Mouse (Mus musculus) lung, postnatal 0 days (tissue): ENCODE data around the gene Gal3st4. TPM values are rescaled to one million over a fixed set of nuclear protein-coding genes. Genes with fewer than 3 reads are reported as not detected.
"Not testable (repeated sequence)": the region's sequence is repeated elsewhere in the genome, so short reads cannot be mapped to it uniquely, and the experiment has no call there.

Experiments used
- ATAC-seq: fragments of 200-750 bp; cut with Nextera tagmentation; 2 replicates; pipeline ENCODE4 v1.8.0; 2017; ENCODE audit warnings: moderate library complexity
- DNase-seq: peaks from one replicate; pipeline ENCODE4 v3.0.0-alpha.2; 2016; ENCODE audit warnings: low spot score
- H3K27ac ChIP-seq: fragments of 300-500 bp; sonication (generic); 2 replicates; pipeline ENCODE4 v1.5.1; 2014; ENCODE audit warnings: antibody characterized with exemption, mild to moderate bottlenecking, low read length, mixed read lengths
- H3K27me3 ChIP-seq: fragments of 300-500 bp; sonication (generic); replicated peaks from 2 replicates; pipeline ENCODE4 v1.6.1; 2014; ENCODE audit warnings: low read length, mixed read lengths; ENCODE audit not compliant: insufficient read depth
- H3K36me3 ChIP-seq: fragments of 300-500 bp; sonication (generic); 2 replicates; pipeline ENCODE4 v1.6.1; 2014; ENCODE audit warnings: low read length, mixed read lengths; ENCODE audit not compliant: insufficient read depth
- H3K4me1 ChIP-seq: fragments of 300-500 bp; sonication (generic); 2 replicates; pipeline ENCODE4 v1.6.1; 2014; ENCODE audit warnings: antibody characterized with exemption, low read depth, low read length, mixed read lengths; ENCODE audit not compliant: insufficient read depth
- H3K4me2 ChIP-seq: fragments of 300-500 bp; sonication (generic); replicated peaks from 2 replicates; pipeline ENCODE4 v1.6.1; 2014; ENCODE audit warnings: low read depth, mild to moderate bottlenecking, low read length, moderate library complexity, mixed read lengths
- H3K4me3 ChIP-seq: fragments of 300-500 bp; sonication (generic); 2 replicates; pipeline ENCODE4 v1.5.1; 2014; ENCODE audit warnings: low read depth, low read length
- H3K9ac ChIP-seq: fragments of 300-500 bp; sonication (generic); replicated peaks from 2 replicates; pipeline ENCODE4 v1.6.1; 2014; ENCODE audit warnings: low read depth, mild to moderate bottlenecking
- H3K9me3 ChIP-seq: fragments of 300-500 bp; sonication (generic); 2 replicates; pipeline ENCODE4 v1.6.1; 2016; ENCODE audit warnings: low read length, mixed read lengths
- CTCF ChIP-seq: IDR thresholded peaks from 2 replicates; pipeline ENCODE4 v1.5.1; 2016; ENCODE audit warnings: antibody characterized with exemption, mild to moderate bottlenecking
- EP300 ChIP-seq: IDR thresholded peaks from 2 replicates; pipeline ENCODE4 v1.6.1; 2016; ENCODE audit warnings: antibody characterized with exemption, mild to moderate bottlenecking, control low read depth
- WGBS: fragments of 180-500 bp; shearing (Covaris S2); extraction: QIAGEN DNeasy Blood & Tissue Kit; methylation state at CpG from one replicate; pipeline ENCODE4 v1.1.7; 2014; 5-methylcytosine and 5-hydroxymethylcytosine counted together
- polyA plus RNA-seq: library from polyadenylated mRNA; unstranded; fragments of >200 nt; fragmentation: Nextera tagmentation; extraction: Ambion mirVana; gene quantifications from 2 replicates; pipeline ENCODE4 v1.2.1, GENCODE M21; 2015

Gal3st4 gene
- polyA plus RNA-seq, 1 experiment from 2014 or later: 0.84 TPM

GRCm38 (mm10) chr5:138227367-138227766 lies 45.3 kb downstream of the Gal3st4 start:
- H3K4me2 ChIP-seq: no peak overlapping the region
- H3K4me1 ChIP-seq: no peaks in the 10 kb centered on the region
- no peak overlapping the region for H3K9ac ChIP-seq
- no peak overlapping the region for H3K27ac ChIP-seq
- WGBS: 50% methylated on average over 2 of the region's 2 CpGs
- DNase-seq: no peak
- H3K9me3 ChIP-seq: no peaks in the 10 kb centered on the region
- no peaks in the 10 kb centered on the region for H3K36me3 ChIP-seq
- no peak overlapping the region for H3K4me3 ChIP-seq
- ATAC-seq: no peak
- TF ChIP-seq CTCF: no peak
- TF ChIP-seq EP300: no peak
- no peaks in the 10 kb centered on the region for H3K27me3 ChIP-seq

GRCm38 (mm10) chr5:138226491-138226890 lies 46.1 kb downstream of the Gal3st4 start:
- H3K9me3 ChIP-seq: no peaks in the 10 kb centered on the region
- H3K4me1 ChIP-seq: no peaks in the 10 kb centered on the region
- TF ChIP-seq EP300 (no peak), CTCF (no peak)
- no peak overlapping the region for H3K9ac ChIP-seq
- H3K27me3 ChIP-seq: no peaks in the 10 kb centered on the region
- H3K36me3 ChIP-seq: no peaks in the 10 kb centered on the region
- ATAC-seq (no peak), DNase-seq (no peak)
- no peak overlapping the region for H3K4me2 ChIP-seq
- no peak overlapping the region for H3K4me3 ChIP-seq
- no peak overlapping the region for H3K27ac ChIP-seq
- 73% methylated on average over 4 of the region's 4 CpGs for WGBS

GRCm38 (mm10) chr5:138225700-138226099 lies 46.9 kb downstream of the Gal3st4 start, which contains the start of gene Nxpe5:
TSS of gene Nxpe5 (plus strand) at chr5:138225898.
- ATAC-seq (no peak), DNase-seq (no peak)
- H3K4me3 ChIP-seq: no peak within 1 kb of the TSS
- no peaks in the 10 kb centered on the region for H3K4me1 ChIP-seq
- no peak within 1 kb of the TSS for H3K4me2 ChIP-seq
- TF ChIP-seq EP300: no peak
- TF ChIP-seq CTCF: no peak
- no peaks in the 10 kb centered on the region for H3K27me3 ChIP-seq
- H3K36me3 ChIP-seq: no peaks in the 10 kb centered on the region
- H3K27ac ChIP-seq: no peak within 1 kb of the TSS
- no peak within 1 kb of the TSS for H3K9ac ChIP-seq
- WGBS: 48% methylated on average over 2 of the region's 2 CpGs
- no peaks in the 10 kb centered on the region for H3K9me3 ChIP-seq

GRCm38 (mm10) chr5:138223287-138223686 lies 49.4 kb downstream of the Gal3st4 start:
- Histone ChIP-seq H3K9me3 (no peaks in the 10 kb centered on the region), H3K27me3 (no peaks in the 10 kb centered on the region), H3K9ac (no peak overlapping the region), H3K4me3 (no peak overlapping the region), H3K4me2 (no peak overlapping the region), H3K36me3 (no peaks in the 10 kb centered on the region), H3K27ac (no peak overlapping the region), H3K4me1 (no peaks in the 10 kb centered on the region)
- TF ChIP-seq CTCF (no peak), EP300 (no peak)
- ATAC-seq (no peak), DNase-seq (no peak)
- WGBS: 39% methylated on average over 3 of the region's 3 CpGs

GRCm38 (mm10) chr5:138222111-138222510 lies 50.5 kb downstream of the Gal3st4 start:
- Histone ChIP-seq H3K9me3 (no peaks in the 10 kb centered on the region), H3K4me3 (no peak overlapping the region), H3K4me2 (no peak overlapping the region), H3K4me1 (no peaks in the 10 kb centered on the region), H3K9ac (no peak overlapping the region), H3K27me3 (no peaks in the 10 kb centered on the region), H3K36me3 (no peaks in the 10 kb centered on the region), H3K27ac (no peak overlapping the region)
- no peak for ATAC-seq
- TF ChIP-seq CTCF: peak; percentile 86
- TF ChIP-seq EP300: no peak
- peak; percentile 79 for DNase-seq
- 23% methylated on average over 4 of the region's 4 CpGs for WGBS

GRCm38 (mm10) chr5:138219864-138220263 lies 52.8 kb downstream of the Gal3st4 start:
- no peak overlapping the region for H3K9ac ChIP-seq
- H3K9me3 ChIP-seq: no peaks in the 10 kb centered on the region
- H3K4me3 ChIP-seq: no peak overlapping the region
- TF ChIP-seq CTCF: no peak
- no peak for TF ChIP-seq EP300
- 27% methylated on average over 2 of the region's 2 CpGs for WGBS
- DNase-seq (no peak), ATAC-seq (no peak)
- H3K27me3 ChIP-seq: no peaks in the 10 kb centered on the region
- H3K4me1 ChIP-seq: no peaks in the 10 kb centered on the region
- H3K27ac ChIP-seq: no peak overlapping the region
- no peak overlapping the region for H3K4me2 ChIP-seq
- H3K36me3 ChIP-seq: no peaks in the 10 kb centered on the region

- 89% methylated on average over 13 of the region's 13 CpGs for WGBS
- ATAC-seq, H3K27me3 ChIP-seq, H3K9ac ChIP-seq, H3K4me3 ChIP-seq, H3K36me3 ChIP-seq, H3K4me1 ChIP-seq, H3K4me2 ChIP-seq, H3K9me3 ChIP-seq, H3K27ac ChIP-seq, DNase-seq: not testable (repeated sequence)
Measured at GRCm38 (mm10) chr5:138216632-138217031, 56.0 kb downstream of the Gal3st4 start.

Other genes with a start within 250 kb of the Gal3st4 start
- not detected in 2 replicates for gene Smok3c, start 219.6 kb downstream of the Gal3st4 start, polyA plus RNA-seq
- gene Zkscan1, start 187.8 kb downstream of the Gal3st4 start, polyA plus RNA-seq: 8.1 and 8.2 TPM in 2 replicates
- gene Zscan21, start 155.9 kb downstream of the Gal3st4 start, polyA plus RNA-seq: 32.1 and 35.1 TPM in 2 replicates
- gene Zfp113, start 117.1 kb downstream of the Gal3st4 start, polyA plus RNA-seq: 11.4 and 12.3 TPM in 2 replicates
- gene Cops6, start 111.8 kb downstream of the Gal3st4 start, polyA plus RNA-seq: 173 TPM in 2 replicates
- 10.9 and 11.1 TPM in 2 replicates for gene Ap4m1, start 100.8 kb downstream of the Gal3st4 start, polyA plus RNA-seq
- gene Mcm7, start 100.4 kb downstream of the Gal3st4 start, polyA plus RNA-seq: 36.2 and 37.5 TPM in 2 replicates
- gene Taf6, start 85.4 kb downstream of the Gal3st4 start, polyA plus RNA-seq: 37.5 and 41.1 TPM in 2 replicates
- 24.2 and 26.3 TPM in 2 replicates for gene Cnpy4, start 85.4 kb downstream of the Gal3st4 start, polyA plus RNA-seq
- 6.3 and 6.7 TPM in 2 replicates for gene Mblac1, start 78.5 kb downstream of the Gal3st4 start, polyA plus RNA-seq
- 0.05 and 0.11 TPM in 2 replicates for gene Nxpe5, start 46.9 kb downstream of the Gal3st4 start, polyA plus RNA-seq
- 73.5 and 75.6 TPM in 2 replicates for gene Lamtor4, start 17.4 kb downstream of the Gal3st4 start, polyA plus RNA-seq
- 2.9 and 3.2 TPM in 2 replicates for gene BC037034, start 8.8 kb downstream of the Gal3st4 start, polyA plus RNA-seq
- gene Gm43720, start 7.1 kb upstream of the Gal3st4 start, polyA plus RNA-seq: 0.02 and 0.11 TPM in 2 replicates
- gene Gpc2, start 7.2 kb upstream of the Gal3st4 start, polyA plus RNA-seq: 2.0 and 2.7 TPM in 2 replicates
- 0.20 and 0.37 TPM in 2 replicates for gene Stag3, start 7.4 kb upstream of the Gal3st4 start, polyA plus RNA-seq
- 0.17 TPM in 1 of 2 replicates, not detected in the other for gene Pvrig, start 69.1 kb upstream of the Gal3st4 start, polyA plus RNA-seq
- 15.4 and 15.8 TPM in 2 replicates for gene Zfp157, start 168.6 kb upstream of the Gal3st4 start, polyA plus RNA-seq